Mouse (Mus musculus) thymus, adult 2 months (tissue): ENCODE measurements around the gene Pla2g1b.

Experiments used
- CTCF ChIP-seq: fragments of 200-500 bp; IDR thresholded peaks from 2 replicates; pipeline ENCODE4 v1.5.1; 2012; ENCODE audit warnings: mild to moderate bottlenecking, control low read depth, low read length, moderate library complexity, borderline replicate concordance; ENCODE audit not compliant: control insufficient read depth, poor library complexity, insufficient read depth; ENCODE audit errors: extremely low read depth
- POLR2A ChIP-seq: fragments of 200-500 bp; IDR thresholded peaks from 2 replicates; pipeline ENCODE4 v1.6.1; 2012; ENCODE audit warnings: mild to moderate bottlenecking, low read length, control low read depth, moderate library complexity; ENCODE audit not compliant: control insufficient read depth, poor library complexity, insufficient read depth; ENCODE audit errors: extremely low read depth

GRCm38 (mm10) chr5:115435755-115436379 is 30.2 kb upstream of the Pla2g1b start:
- TF ChIP-seq POLR2A (no peak), CTCF (no peak)
